Mouse (Mus musculus): ENCODE results near the gene Myocos. TPM values are rescaled to one million over a fixed set of nuclear protein-coding genes. Genes with fewer than 3 reads are reported as not detected.

Myocos gene
- total RNA-seq, 2 experiments from 2014 or later: not detected

- intact Hi-C loops (cut with DNase I): no loop called here
- H3K27ac ChIP-seq: no peak overlapping the region
- DNase-seq (ENCODE audit: extremely low spot score in 1 of 2, low spot score in 2 of 2): no peak
- no peak overlapping the region for H3K4me3 ChIP-seq
- TF ChIP-seq CTCF (IDR thresholded peaks at IDR 0.05): no peak
Measured at GRCm38 (mm10) chr1:162609633-162610250, 48.3 kb downstream of the Myocos start.

GRCm38 (mm10) chr1:162608127-162608526 is 49.9 kb downstream of the Myocos start:
- H3K4me3 ChIP-seq: no peak overlapping the region
- no peak for DNase-seq (ENCODE audit: extremely low spot score in 1 of 2, low spot score in 2 of 2)
- intact Hi-C loops (cut with DNase I): no loop called here
- no peak for TF ChIP-seq CTCF (IDR thresholded peaks at IDR 0.05)
- H3K27ac ChIP-seq: no peak overlapping the region

GRCm38 (mm10) chr1:162601288-162601687 is 56.7 kb downstream of the Myocos start:
- DNase-seq (ENCODE audit: extremely low spot score in 1 of 2, low spot score in 2 of 2): no peak
- no peak overlapping the region for H3K27ac ChIP-seq
- intact Hi-C loops (cut with DNase I): no loop called here
- TF ChIP-seq CTCF (IDR thresholded peaks at IDR 0.05): no peak
- no peak overlapping the region for H3K4me3 ChIP-seq

- H3K27ac ChIP-seq: no peak overlapping the region
- intact Hi-C loops (cut with DNase I): loop anchor here (5.0 kb wide), 1 partner anchor 118 kb away; no protein-coding TSS in a partner anchor
- H3K4me3 ChIP-seq: no peak overlapping the region
- TF ChIP-seq CTCF (IDR thresholded peaks at IDR 0.05): no peak
- no peak for DNase-seq (ENCODE audit: extremely low spot score in 1 of 2, low spot score in 2 of 2)
Measured at GRCm38 (mm10) chr1:162599617-162600016, 58.4 kb downstream of the Myocos start.

- intact Hi-C loops (cut with DNase I): loop anchor here (5.0 kb wide), 1 partner anchor 120 kb away; no protein-coding TSS in a partner anchor
- H3K27ac ChIP-seq: no peak overlapping the region
- DNase-seq (ENCODE audit: extremely low spot score in 1 of 2, low spot score in 2 of 2): no peak
- no peak overlapping the region for H3K4me3 ChIP-seq
- TF ChIP-seq CTCF (IDR thresholded peaks at IDR 0.05): no peak
Measured at GRCm38 (mm10) chr1:162597379-162598102, 60.5 kb downstream of the Myocos start.

Small RNA genes within 50 kb of the gene (microRNA-seq; reads per million reads assigned to microRNA genes)
- 0 reads per million in 2 experiments for gene Gm27616

Other genes with a start within 250 kb of the Myocos start
- gene Dnm3, start 180.2 kb downstream of the Myocos start, total RNA-seq (2021): 100 to 1,000 TPM; 102 to 103 TPM
- gene Mettl13, start 109.7 kb downstream of the Myocos start, total RNA-seq (2021): 10 to 100 TPM; 10.3 to 12.6 TPM
- 100 to 1,000 TPM; 107 to 108 TPM for gene Vamp4, start 87.7 kb downstream of the Myocos start, total RNA-seq (2021)
- gene Myoc, start 19.1 kb downstream of the Myocos start, total RNA-seq (2021): 1 to 10 TPM; 6.2 to 6.7 TPM
- 100 to 1,000 TPM; 218 to 220 TPM for gene Prrc2c, start 82.3 kb upstream of the Myocos start, total RNA-seq (2021)
- gene Fmo4, start 155.8 kb upstream of the Myocos start, total RNA-seq (2021): not detected
- gene Fmo1, start 208.4 kb upstream of the Myocos start, total RNA-seq (2021): 10 to 100 TPM; 12.0 to 12.3 TPM
- 1 to 10 TPM; 2.3 to 2.6 TPM for gene Fmo2, start 240.5 kb upstream of the Myocos start, total RNA-seq (2021)